Mouse (Mus musculus) hindlimb bud, embryonic 11.5 days (tissue): Measurements from ENCODE around the gene Spata19.

Experiments
- DNase-seq: peaks from one replicate; pipeline ENCODE4 v3.0.0-alpha.2; 2012; ENCODE audit warnings: low read depth, low spot score; ENCODE audit errors: extremely low spot score

Spata19 gene

GRCm38 (mm10) chr9:27396500-27396899 is at the start of gene Spata19:
TSS of gene Spata19 (plus strand) at chr9:27396800.
- no peak for DNase-seq

GRCm38 (mm10) chr9:27353082-27353481 is 43.5 kb upstream of the Spata19 start:
- DNase-seq: no peak

- no peak for DNase-seq
Observed at GRCm38 (mm10) chr9:27357893-27358292, 38.7 kb upstream of the Spata19 start.

GRCm38 (mm10) chr9:27367231-27367630 is 29.4 kb upstream of the Spata19 start:
- no peak for DNase-seq

GRCm38 (mm10) chr9:27369108-27369507 is 27.5 kb upstream of the Spata19 start:
- peak; percentile 3 for DNase-seq

GRCm38 (mm10) chr9:27375746-27376145 is 20.9 kb upstream of the Spata19 start:
- no peak for DNase-seq

- no peak for DNase-seq
Observed at GRCm38 (mm10) chr9:27386951-27387350, 9.6 kb upstream of the Spata19 start.

GRCm38 (mm10) chr9:27401169-27401568 is 4.6 kb downstream of the Spata19 start:
- DNase-seq: no peak

GRCm38 (mm10) chr9:27409733-27410132 is 13.1 kb downstream of the Spata19 start:
- peak; percentile 66 for DNase-seq

- peak; percentile 44 for DNase-seq
Observed at GRCm38 (mm10) chr9:27414058-27414460, 17.5 kb downstream of the Spata19 start.

- no peak for DNase-seq
Observed at GRCm38 (mm10) chr9:27424511-27424910, 27.9 kb downstream of the Spata19 start.

GRCm38 (mm10) chr9:27428552-27428951 is 32.0 kb downstream of the Spata19 start:
- DNase-seq: no peak

- no peak for DNase-seq
Observed at GRCm38 (mm10) chr9:27433301-27433700, 36.7 kb downstream of the Spata19 start.

- no peak for DNase-seq
Observed at GRCm38 (mm10) chr9:27435936-27436335, 39.3 kb downstream of the Spata19 start.

- DNase-seq: no peak
Observed at GRCm38 (mm10) chr9:27437391-27438061, 40.9 kb downstream of the Spata19 start.

GRCm38 (mm10) chr9:27449780-27450422 is 53.3 kb downstream of the Spata19 start:
- no peak for DNase-seq
